Mouse (Mus musculus) lung, postnatal 0 days (tissue): ENCODE results near the gene Dhdh.

Experiments
- CTCF ChIP-seq: IDR thresholded peaks from 2 replicates; pipeline ENCODE4 v1.5.1; 2016; ENCODE audit warnings: antibody characterized with exemption, mild to moderate bottlenecking
- EP300 ChIP-seq: IDR thresholded peaks from 2 replicates; pipeline ENCODE4 v1.6.1; 2016; ENCODE audit warnings: antibody characterized with exemption, mild to moderate bottlenecking, control low read depth

- TF ChIP-seq CTCF (no peak), EP300 (no peak)
Measured at GRCm38 (mm10) chr7:45488293-45489204, at the start of gene Dhdh.
